Mouse (Mus musculus): ENCODE measurements around the gene Sema3e. TPM values are rescaled to one million over a fixed set of nuclear protein-coding genes. Genes with fewer than 3 reads are reported as not detected.

Sema3e gene
- polyA plus RNA-seq (2012; rRNA removed; ENCODE audit: low replicate concordance) = 0.19 and 0.39 TPM in 2 replicates

GRCm38 (mm10) chr5:14025205-14026124, at the start of gene Sema3e:
TSS of gene Sema3e (plus strand) at chr5:14025276.

Other genes starting within 250 kb of the Sema3e start
- gene Speer3, start 233.7 kb upstream of the Sema3e start, polyA plus RNA-seq (2012; rRNA removed; ENCODE audit: low replicate concordance) = not detected in 2 replicates

All from mammary gland, adult 2 months (tissue).